Mouse (Mus musculus) kidney, embryonic 16.5 days (tissue): ENCODE results near the gene Tsen2. TPM values are rescaled to one million over a fixed set of nuclear protein-coding genes. Genes with fewer than 3 reads are reported as not detected.

Source experiments
- ATAC-seq: fragments of 200-750 bp; cut with Nextera tagmentation; 2 replicates; pipeline ENCODE4 v1.8.0; 2017; ENCODE audit warnings: moderate TSS enrichment; ENCODE audit not compliant: low FRiP score, low TSS enrichment
- H3K27ac ChIP-seq: fragments of 300-500 bp; sonication (generic); 2 replicates; pipeline ENCODE4 v1.5.1; 2014; ENCODE audit warnings: low read length
- H3K27me3 ChIP-seq: fragments of 300-500 bp; sonication (generic); 2 replicates; pipeline ENCODE4 v1.6.1; 2014; ENCODE audit warnings: low read length, control low read depth, mixed read lengths; ENCODE audit not compliant: insufficient read depth
- H3K36me3 ChIP-seq: fragments of 300-500 bp; sonication (generic); 2 replicates; pipeline ENCODE4 v1.6.1; 2014; ENCODE audit warnings: low read length, control low read depth, mixed read lengths; ENCODE audit not compliant: insufficient read depth
- H3K4me1 ChIP-seq: fragments of 300-500 bp; sonication (generic); 2 replicates; pipeline ENCODE4 v1.6.1; 2014; ENCODE audit warnings: low read length, control low read depth, mixed read lengths; ENCODE audit not compliant: insufficient read depth
- H3K4me2 ChIP-seq: fragments of 300-500 bp; sonication (generic); replicated peaks from 2 replicates; pipeline ENCODE4 v1.6.1; 2014; ENCODE audit warnings: low read depth, low read length
- H3K4me3 ChIP-seq: fragments of 300-500 bp; sonication (generic); 2 replicates; pipeline ENCODE4 v1.5.1; 2014; ENCODE audit warnings: mild to moderate bottlenecking, low read length
- H3K9ac ChIP-seq: fragments of 300-500 bp; sonication (generic); replicated peaks from 2 replicates; pipeline ENCODE4 v1.6.1; 2014; ENCODE audit warnings: low read length
- H3K9me3 ChIP-seq: fragments of 300-500 bp; sonication (generic); 2 replicates; pipeline ENCODE4 v1.6.1; 2016; ENCODE audit warnings: low read length, control low read depth
- WGBS: fragments of 180-500 bp; shearing (Covaris S2); extraction: QIAGEN DNeasy Blood & Tissue Kit; methylation state at CpG from one replicate; pipeline ENCODE4 v1.1.7; 2014; 5-methylcytosine and 5-hydroxymethylcytosine counted together
- polyA plus RNA-seq: library from polyadenylated mRNA; unstranded; fragments of >200 nt; fragmentation: Nextera tagmentation; extraction: Ambion mirVana; gene quantifications from 2 replicates; pipeline ENCODE4 v1.2.1, GENCODE M21; 2015

The Tsen2 gene
- polyA plus RNA-seq = 35.0 and 35.2 TPM in 2 replicates

DNA sequence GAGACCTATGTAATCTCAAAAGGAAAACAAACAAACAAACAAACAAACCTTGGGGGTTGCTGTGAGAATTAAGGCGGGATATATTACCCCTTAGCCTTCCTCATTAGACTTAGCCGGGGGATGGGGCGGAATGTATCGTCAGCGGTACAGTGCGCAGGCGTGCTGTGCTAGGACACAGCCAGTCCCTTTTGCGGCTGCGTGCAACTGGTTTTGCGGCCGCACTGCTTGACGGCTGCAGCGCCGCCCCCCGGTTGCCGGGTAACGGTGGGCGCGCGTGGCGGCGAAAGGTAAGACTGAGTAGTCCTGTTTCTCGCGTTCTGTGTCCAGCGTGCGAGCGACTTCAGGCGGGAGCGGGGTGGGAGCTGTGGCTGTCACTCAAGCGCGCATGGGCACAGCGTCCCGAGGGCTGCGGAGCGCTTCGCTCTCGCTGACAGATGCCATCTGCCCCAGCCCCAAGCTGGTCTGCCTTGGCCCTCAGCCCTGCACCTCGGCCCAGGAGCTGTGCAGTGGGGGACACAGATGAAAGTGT lies at the start of gene Tsen2:
TSS of gene Tsen2 (plus strand) at position 223 of the 529 bp plus-strand sequence.
- H3K4me1 ChIP-seq = peaks cover 11% of the 10 kb centered on the region
- H3K27ac ChIP-seq = peak within 1 kb of the TSS; percentile 84
- ATAC-seq = peak; percentile 93
- no peaks in the 10 kb centered on the region for H3K9me3 ChIP-seq
- H3K4me3 ChIP-seq = peak within 1 kb of the TSS; percentile 86
- H3K9ac ChIP-seq = peak within 1 kb of the TSS; percentile 92
- no peaks in the 10 kb centered on the region for H3K27me3 ChIP-seq
- H3K4me2 ChIP-seq = peak within 1 kb of the TSS; percentile 87
- under 1% methylated on average over 38 of the region's 38 CpGs for WGBS
- H3K36me3 ChIP-seq = peaks cover 5% of the 10 kb centered on the region; the same call in 1 of the 2 replicates

- no peak overlapping the region for H3K27ac ChIP-seq
- no peaks in the 10 kb centered on the region for H3K36me3 ChIP-seq
- ATAC-seq = no peak
- H3K4me2 ChIP-seq = no peak overlapping the region
- H3K27me3 ChIP-seq = no peaks in the 10 kb centered on the region
- H3K9me3 ChIP-seq = no peaks in the 10 kb centered on the region
- no peak overlapping the region for H3K9ac ChIP-seq
- no peak overlapping the region for H3K4me3 ChIP-seq
- WGBS = 73% methylated on average over 14 of the region's 14 CpGs
- peaks cover 8% of the 10 kb centered on the region; the same call in 1 of the 2 replicates for H3K4me1 ChIP-seq
Measured at GRCm38 (mm10) chr6:115499540-115499939, 44.9 kb upstream of the Tsen2 start.

- no peak for ATAC-seq
- H3K4me1 ChIP-seq = peaks cover 8% of the 10 kb centered on the region; the same call in 1 of the 2 replicates
- H3K4me2 ChIP-seq = no peak overlapping the region
- H3K9me3 ChIP-seq = no peaks in the 10 kb centered on the region
- H3K27me3 ChIP-seq = no peaks in the 10 kb centered on the region
- 92% methylated on average over 10 of the region's 10 CpGs for WGBS
- H3K27ac ChIP-seq = no peak overlapping the region
- no peak overlapping the region for H3K9ac ChIP-seq
- no peak overlapping the region for H3K4me3 ChIP-seq
- no peaks in the 10 kb centered on the region for H3K36me3 ChIP-seq
Measured at GRCm38 (mm10) chr6:115500234-115500633, 44.2 kb upstream of the Tsen2 start.

- Histone ChIP-seq H3K9ac (no peak overlapping the region), H3K4me3 (no peak overlapping the region), H3K36me3 (no peaks in the 10 kb centered on the region), H3K4me1 (peaks cover 8% of the 10 kb centered on the region; the same call in 1 of the 2 replicates), H3K27ac (no peak overlapping the region), H3K4me2 (no peak overlapping the region), H3K27me3 (no peaks in the 10 kb centered on the region), H3K9me3 (no peaks in the 10 kb centered on the region)
- ATAC-seq = no peak
- WGBS = 56% methylated on average over 3 of the region's 3 CpGs
Measured at GRCm38 (mm10) chr6:115501131-115501530, 43.3 kb upstream of the Tsen2 start.

DNA sequence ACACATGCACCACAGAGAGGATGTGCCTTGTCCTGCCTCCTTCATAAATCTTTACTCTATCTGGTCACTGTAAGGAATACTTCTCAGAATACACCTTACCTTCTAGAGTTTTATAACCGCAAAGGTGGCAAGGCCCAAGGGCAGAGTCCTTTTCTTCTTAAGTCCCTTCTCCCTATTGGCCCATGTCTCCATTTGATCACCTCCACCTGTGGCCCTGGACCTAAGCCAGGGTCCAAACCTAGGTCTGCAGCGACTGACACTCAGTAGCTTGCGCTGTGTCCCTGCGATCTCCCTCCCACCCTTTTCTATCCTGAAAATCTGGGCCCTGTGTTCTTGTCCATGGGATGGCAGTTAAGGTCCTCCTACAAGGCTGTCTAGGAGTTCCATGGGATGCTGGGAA lies 41.4 kb upstream of the Tsen2 start:
- Histone ChIP-seq H3K36me3 (no peaks in the 10 kb centered on the region), H3K27ac (peak overlapping the region; percentile 20; the same call in 1 of the 2 replicates), H3K27me3 (no peaks in the 10 kb centered on the region), H3K9ac (no peak overlapping the region), H3K4me3 (no peak overlapping the region), H3K9me3 (no peaks in the 10 kb centered on the region), H3K4me1 (peaks cover 8% of the 10 kb centered on the region; the same call in 1 of the 2 replicates), H3K4me2 (no peak overlapping the region)
- WGBS = 90% methylated on average over 4 of the region's 4 CpGs
- ATAC-seq = no peak

GRCm38 (mm10) chr6:115503549-115504159 lies 40.8 kb upstream of the Tsen2 start:
- peak overlapping the region; percentile 36 for H3K27ac ChIP-seq
- WGBS = 64% methylated on average over 10 of the region's 10 CpGs
- H3K9me3 ChIP-seq = no peaks in the 10 kb centered on the region
- no peak overlapping the region for H3K9ac ChIP-seq
- H3K4me2 ChIP-seq = no peak overlapping the region
- peak; percentile 65 for ATAC-seq
- H3K27me3 ChIP-seq = no peaks in the 10 kb centered on the region
- H3K4me1 ChIP-seq = peaks cover 8% of the 10 kb centered on the region; the same call in 1 of the 2 replicates
- H3K36me3 ChIP-seq = no peaks in the 10 kb centered on the region
- no peak overlapping the region for H3K4me3 ChIP-seq

- Histone ChIP-seq H3K27ac (peak overlapping the region; percentile 44; the same call in 1 of the 2 replicates), H3K9me3 (no peaks in the 10 kb centered on the region)
- WGBS = 70% methylated on average over 3 of the region's 3 CpGs
Measured at GRCm38 (mm10) chr6:115504160-115504558, 40.3 kb upstream of the Tsen2 start.

GRCm38 (mm10) chr6:115504915-115505314 lies 39.5 kb upstream of the Tsen2 start:
- Histone ChIP-seq H3K4me3 (no peak overlapping the region), H3K4me1 (peaks cover 8% of the 10 kb centered on the region; the same call in 1 of the 2 replicates), H3K9ac (no peak overlapping the region), H3K9me3 (no peaks in the 10 kb centered on the region), H3K27ac (peak overlapping the region; percentile 44; the same call in 1 of the 2 replicates), H3K36me3 (no peaks in the 10 kb centered on the region), H3K4me2 (no peak overlapping the region), H3K27me3 (no peaks in the 10 kb centered on the region)
- 79% methylated on average over 5 of the region's 5 CpGs for WGBS
- ATAC-seq = no peak

More at GRCm38 (mm10) chr6:115504160-115504558, 40.3 kb upstream of the Tsen2 start:
- no peak overlapping the region for H3K4me3 ChIP-seq
- ATAC-seq = peak; percentile 53
- peaks cover 8% of the 10 kb centered on the region; the same call in 1 of the 2 replicates for H3K4me1 ChIP-seq
- H3K36me3 ChIP-seq = no peaks in the 10 kb centered on the region
- no peak overlapping the region for H3K4me2 ChIP-seq
- no peaks in the 10 kb centered on the region for H3K27me3 ChIP-seq
- no peak overlapping the region for H3K9ac ChIP-seq

- 93% methylated on average over 1 of the region's 1 CpGs for WGBS
- Histone ChIP-seq H3K27me3 (no peaks in the 10 kb centered on the region), H3K9me3 (no peaks in the 10 kb centered on the region), H3K9ac (no peak overlapping the region), H3K4me2 (no peak overlapping the region), H3K27ac (no peak overlapping the region), H3K4me1 (peaks cover under 1% of the 10 kb centered on the region; the same call in 1 of the 2 replicates), H3K36me3 (no peaks in the 10 kb centered on the region), H3K4me3 (no peak overlapping the region)
- ATAC-seq = no peak
Measured at GRCm38 (mm10) chr6:115506425-115506824, 38.0 kb upstream of the Tsen2 start.

GRCm38 (mm10) chr6:115511447-115511846 lies 33.0 kb upstream of the Tsen2 start:
- Histone ChIP-seq H3K9ac (no peak overlapping the region), H3K27me3 (no peaks in the 10 kb centered on the region), H3K9me3 (no peaks in the 10 kb centered on the region), H3K27ac (no peak overlapping the region), H3K4me2 (no peak overlapping the region), H3K36me3 (no peaks in the 10 kb centered on the region), H3K4me3 (no peak overlapping the region), H3K4me1 (no peaks in the 10 kb centered on the region)
- 85% methylated on average over 3 of the region's 3 CpGs for WGBS
- no peak for ATAC-seq
